Mouse (Mus musculus) stomach, postnatal 0 days (tissue): ENCODE data around the gene Fitm2. TPM values are rescaled to one million over a fixed set of nuclear protein-coding genes. Genes with fewer than 3 reads are reported as not detected.
"Not testable (repeated sequence)": the region's sequence is repeated elsewhere in the genome, so short reads cannot be mapped to it uniquely, and the experiment has no call there.

Experiments used
- ATAC-seq: fragments of 200-750 bp; cut with Nextera tagmentation; 2 replicates; pipeline ENCODE4 v1.8.0; 2017; ENCODE audit not compliant: low FRiP score, low TSS enrichment
- DNase-seq: peaks from one replicate; pipeline ENCODE4 v3.0.0-alpha.2; 2016; ENCODE audit warnings: low spot score
- H3K27ac ChIP-seq: fragments of 300-500 bp; sonication (generic); replicated peaks from 2 replicates; pipeline ENCODE4 v1.5.1; 2014; ENCODE audit warnings: mild to moderate bottlenecking, control low read depth
- H3K27me3 ChIP-seq: fragments of 300-500 bp; sonication (generic); 2 replicates; pipeline ENCODE4 v1.6.1; 2014; ENCODE audit warnings: low read length; ENCODE audit not compliant: control insufficient read depth, insufficient read depth
- H3K36me3 ChIP-seq: fragments of 300-500 bp; sonication (generic); 2 replicates; pipeline ENCODE4 v1.6.1; 2014; ENCODE audit warnings: low read length, mixed read lengths; ENCODE audit not compliant: control insufficient read depth, insufficient read depth
- H3K4me1 ChIP-seq: fragments of 300-500 bp; sonication (generic); replicated peaks from 2 replicates; pipeline ENCODE4 v1.6.1; 2014; ENCODE audit warnings: antibody characterized with exemption; ENCODE audit not compliant: control insufficient read depth, insufficient read depth
- H3K4me2 ChIP-seq: fragments of 300-500 bp; sonication (generic); replicated peaks from 2 replicates; pipeline ENCODE4 v1.6.1; 2014; ENCODE audit warnings: low read depth, mild to moderate bottlenecking, control low read depth, moderate library complexity
- H3K4me3 ChIP-seq: fragments of 300-500 bp; sonication (generic); 2 replicates; pipeline ENCODE4 v1.5.1; 2014; ENCODE audit warnings: low read depth, low read length, control low read depth
- H3K9ac ChIP-seq: fragments of 300-500 bp; sonication (generic); 2 replicates; pipeline ENCODE4 v1.6.1; 2014; ENCODE audit warnings: mild to moderate bottlenecking, low read length, control low read depth, mixed read lengths
- H3K9me3 ChIP-seq: fragments of 300-500 bp; sonication (generic); 2 replicates; pipeline ENCODE4 v1.6.1; 2016; ENCODE audit warnings: low read length; ENCODE audit not compliant: control insufficient read depth
- CTCF ChIP-seq: IDR thresholded peaks from 2 replicates; pipeline ENCODE4 v1.5.1; 2016; ENCODE audit warnings: antibody characterized with exemption, low read depth, mild to moderate bottlenecking, moderate library complexity
- EP300 ChIP-seq: optimal IDR thresholded peaks from 2 replicates; pipeline ENCODE3; 2016; ENCODE audit warnings: antibody characterized with exemption
- WGBS: fragments of 180-500 bp; shearing (Covaris S2); extraction: QIAGEN DNeasy Blood & Tissue Kit; methylation state at CpG from one replicate; pipeline ENCODE4 v1.1.7; 2014; 5-methylcytosine and 5-hydroxymethylcytosine counted together
- polyA plus RNA-seq: library from polyadenylated mRNA; unstranded; fragments of >200 nt; fragmentation: Nextera tagmentation; extraction: Ambion mirVana; gene quantifications from 2 replicates; pipeline ENCODE4 v1.2.1, GENCODE M21; 2015

Fitm2 gene
- polyA plus RNA-seq, 1 experiment from 2014 or later, result 11.2 TPM

DNA sequence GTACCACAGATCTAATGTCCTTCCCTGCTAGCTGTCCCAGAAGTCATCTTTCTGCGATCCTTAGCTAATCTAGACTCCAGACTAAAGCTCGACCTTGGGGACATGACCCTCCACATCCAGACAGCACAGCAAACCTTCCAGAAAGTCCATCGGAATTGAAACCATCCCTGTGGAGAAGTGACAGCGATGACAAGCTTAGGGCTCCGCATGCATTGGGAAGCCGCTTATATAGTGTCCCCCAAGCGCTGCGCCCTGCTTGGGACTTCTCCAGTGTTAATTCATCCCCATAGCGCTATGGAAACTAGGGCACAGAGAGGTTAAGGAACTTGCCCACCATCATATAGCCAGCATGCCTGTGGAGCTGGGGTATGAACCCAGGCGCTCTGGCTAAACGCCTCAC is 9.6 kb downstream of the Fitm2 start:
- ATAC-seq, result no peak
- no peak for DNase-seq
- Histone ChIP-seq H3K27me3 (no peaks in the 10 kb centered on the region), H3K4me1 (no peaks in the 10 kb centered on the region), H3K4me3 (no peak overlapping the region), H3K4me2 (no peak overlapping the region), H3K9me3 (no peaks in the 10 kb centered on the region), H3K36me3 (no peaks in the 10 kb centered on the region), H3K27ac (no peak overlapping the region), H3K9ac (no peak overlapping the region)
- no peak for TF ChIP-seq EP300
- no peak for TF ChIP-seq CTCF
- 64% methylated on average over 11 of the region's 11 CpGs for WGBS

DNA sequence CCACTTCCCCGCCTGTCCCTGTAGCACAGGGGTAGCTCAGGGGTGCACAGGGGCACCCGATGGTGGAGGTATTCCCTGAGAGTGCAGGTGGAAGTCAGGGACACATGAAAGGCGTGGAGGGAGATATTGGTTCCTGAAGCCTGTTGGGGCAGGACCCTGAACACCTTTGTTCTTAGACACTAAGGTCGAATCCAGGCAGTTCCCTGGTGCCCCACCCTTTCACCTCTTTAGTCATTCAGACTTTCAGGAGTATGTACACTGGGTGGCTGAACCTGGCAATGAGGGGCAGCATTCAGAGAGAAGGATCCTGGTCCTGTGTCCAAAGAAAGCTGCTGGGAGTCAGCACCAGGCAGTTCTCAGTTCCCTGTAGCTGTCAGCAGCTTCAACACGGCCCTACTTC is 10.0 kb downstream of the Fitm2 start:
- H3K9me3 ChIP-seq, result no peaks in the 10 kb centered on the region
- ATAC-seq (no peak), DNase-seq (no peak)
- TF ChIP-seq CTCF (no peak), EP300 (no peak)
- no peak overlapping the region for H3K9ac ChIP-seq
- no peak overlapping the region for H3K4me3 ChIP-seq
- 67% methylated on average over 5 of the region's 5 CpGs for WGBS
- H3K27ac ChIP-seq, result no peak overlapping the region
- H3K36me3 ChIP-seq, result no peaks in the 10 kb centered on the region
- H3K4me2 ChIP-seq, result no peak overlapping the region
- no peaks in the 10 kb centered on the region for H3K27me3 ChIP-seq
- H3K4me1 ChIP-seq, result no peaks in the 10 kb centered on the region

DNA sequence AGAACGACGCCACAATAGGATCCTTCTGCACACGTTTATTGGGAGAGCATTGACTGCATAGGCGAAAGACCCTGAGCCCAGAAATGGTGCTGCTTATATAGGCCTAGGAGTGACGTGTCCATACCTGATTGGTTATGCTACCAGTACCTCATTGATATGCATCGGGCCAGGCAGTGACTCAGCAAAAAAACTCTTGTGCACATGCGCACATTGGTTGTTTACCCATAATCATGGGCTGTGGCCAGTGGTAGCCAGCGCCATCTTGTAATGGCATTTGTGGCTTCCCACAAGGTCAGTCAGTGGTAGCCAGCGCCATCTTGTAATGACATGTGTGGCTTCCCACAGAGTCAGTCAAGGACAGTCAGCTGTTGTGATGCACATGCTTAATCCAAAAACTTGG is 11.1 kb downstream of the Fitm2 start:
- 94% methylated on average over 9 of the region's 9 CpGs for WGBS
- not testable (repeated sequence) for H3K4me1 ChIP-seq, ATAC-seq

DNA sequence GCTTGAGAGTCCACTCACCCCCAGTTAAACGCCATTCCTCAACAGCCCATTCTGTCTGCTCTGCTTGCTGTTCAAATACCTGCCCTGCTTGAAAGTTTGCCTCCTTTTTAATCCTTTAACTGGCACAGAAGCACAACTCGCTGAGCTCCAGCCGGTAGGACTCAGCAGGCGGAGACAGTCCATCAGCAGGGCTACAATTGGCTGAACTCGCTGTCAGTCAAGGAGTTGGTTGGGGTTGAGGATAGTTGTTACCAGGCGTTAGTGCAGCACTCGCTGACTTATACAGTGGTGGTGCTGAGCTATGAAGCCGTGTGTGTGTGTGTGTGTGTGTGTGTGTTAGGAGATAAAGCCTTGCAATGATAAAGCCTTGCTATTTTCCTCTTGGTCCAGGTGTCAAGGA is 11.8 kb downstream of the Fitm2 start:
- 87% methylated on average over 8 of the region's 8 CpGs for WGBS
- Histone ChIP-seq H3K4me3 (no peak overlapping the region), H3K4me2 (no peak overlapping the region), H3K9ac (no peak overlapping the region), H3K9me3 (no peaks in the 10 kb centered on the region), H3K27me3 (no peaks in the 10 kb centered on the region), H3K36me3 (no peaks in the 10 kb centered on the region), H3K4me1 (no peaks in the 10 kb centered on the region), H3K27ac (no peak overlapping the region)
- TF ChIP-seq EP300, result no peak
- no peak for TF ChIP-seq CTCF
- DNase-seq, result no peak
- ATAC-seq, result no peak

More for the DNA sequence above, 11.1 kb downstream of the Fitm2 start:
- H3K27me3 ChIP-seq, H3K27ac ChIP-seq, DNase-seq, H3K9me3 ChIP-seq, H3K36me3 ChIP-seq, H3K4me2 ChIP-seq, H3K9ac ChIP-seq, H3K4me3 ChIP-seq: not testable (repeated sequence)

DNA sequence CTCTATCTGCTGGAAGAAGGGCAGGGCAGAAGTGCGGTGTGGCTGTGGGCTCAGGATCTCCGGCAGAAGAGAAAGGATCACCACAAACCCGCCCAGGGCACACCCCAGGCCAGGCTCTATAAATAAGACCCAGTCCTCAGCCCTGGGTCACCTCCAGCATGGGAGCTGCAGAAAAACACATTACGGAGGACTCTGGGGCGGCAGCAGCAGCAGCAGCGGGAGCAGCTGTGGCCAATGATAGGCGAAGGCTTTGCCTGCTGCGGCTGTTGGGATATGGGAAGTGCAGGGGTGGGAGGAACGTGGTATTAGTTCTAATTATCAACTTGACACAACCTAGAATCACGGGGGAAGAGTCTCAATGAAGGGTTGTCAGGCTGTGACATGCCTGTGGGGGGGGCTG is 13.0 kb downstream of the Fitm2 start:
- Histone ChIP-seq H3K9me3 (no peaks in the 10 kb centered on the region), H3K27ac (no peak overlapping the region), H3K27me3 (no peaks in the 10 kb centered on the region), H3K4me1 (no peaks in the 10 kb centered on the region), H3K4me3 (no peak overlapping the region), H3K9ac (no peak overlapping the region), H3K36me3 (no peaks in the 10 kb centered on the region), H3K4me2 (no peak overlapping the region)
- ATAC-seq (no peak), DNase-seq (no peak)
- TF ChIP-seq EP300 (no peak), CTCF (no peak)
- WGBS, result 32% methylated on average over 10 of the region's 10 CpGs

DNA sequence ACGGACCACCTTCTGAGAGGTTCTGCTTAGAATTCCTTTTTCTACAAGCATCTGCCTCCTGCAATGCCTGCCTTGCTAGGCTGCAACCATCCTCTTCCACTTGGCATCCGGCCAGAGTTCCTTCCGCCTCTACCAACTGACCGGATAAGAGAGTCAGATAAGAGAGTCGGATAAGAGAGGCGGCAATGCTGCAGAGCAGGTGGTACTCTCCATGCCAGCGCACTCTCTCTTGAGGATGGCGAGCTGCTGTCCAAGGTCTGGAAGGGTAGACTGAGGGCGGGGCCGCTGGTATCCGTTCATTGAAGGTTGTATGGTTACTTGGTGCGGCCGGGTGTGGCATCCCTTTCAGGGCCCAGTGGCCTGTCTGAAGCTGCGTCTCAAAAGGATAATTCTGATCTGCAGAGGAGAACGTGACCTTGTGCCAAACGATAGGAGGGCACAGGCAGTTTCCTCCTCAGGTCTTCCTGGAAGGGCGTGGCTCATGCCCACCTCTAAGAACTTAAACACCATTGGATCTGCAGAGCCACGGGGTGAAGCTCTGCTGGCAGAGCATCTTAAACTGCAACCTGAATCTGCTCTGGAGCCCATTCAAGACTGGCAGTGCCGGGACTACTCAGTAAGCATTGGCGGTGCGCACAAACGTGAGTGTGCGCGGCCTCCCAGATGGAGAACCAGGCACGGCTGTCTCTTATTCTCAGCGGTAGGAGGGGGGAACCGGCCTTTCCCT is 13.7 kb downstream of the Fitm2 start:
- 44% methylated on average over 27 of the region's 27 CpGs for WGBS
- no peaks in the 10 kb centered on the region for H3K36me3 ChIP-seq
- no peak overlapping the region for H3K4me2 ChIP-seq
- no peaks in the 10 kb centered on the region for H3K27me3 ChIP-seq
- ATAC-seq, result peak; percentile 67
- no peak overlapping the region for H3K9ac ChIP-seq
- no peak for TF ChIP-seq CTCF
- no peak for TF ChIP-seq EP300
- H3K4me3 ChIP-seq, result no peak overlapping the region
- no peak overlapping the region for H3K27ac ChIP-seq
- peak; percentile 37 for DNase-seq
- no peaks in the 10 kb centered on the region for H3K4me1 ChIP-seq
- H3K9me3 ChIP-seq, result no peaks in the 10 kb centered on the region
